Mouse (Mus musculus) liver, embryonic 16.5 days (tissue): ENCODE measurements at regions not wholly inside any gene's neighbourhood (a gene's known extent, or its start where the extent isn't known, plus 50 kb on each side); places are given as distances from the start of the nearest gene placed in this dataset.

ENCODE experiments used
- ATAC-seq: fragments of 200-750 bp; cut with Nextera tagmentation; 2 replicates; pipeline ENCODE4 v1.8.0; 2017; ENCODE audit warnings: low read depth, mild to moderate bottlenecking, moderate number of reproducible peaks, moderate library complexity
- H3K27ac ChIP-seq: fragments of 300-500 bp; sonication (generic); 2 replicates; pipeline ENCODE4 v1.5.1; 2014; ENCODE audit warnings: mild to moderate bottlenecking, low read length
- H3K27me3 ChIP-seq: fragments of 300-500 bp; sonication (generic); 2 replicates; pipeline ENCODE4 v1.6.1; 2014; ENCODE audit warnings: low read depth, low read length, mixed read lengths; ENCODE audit not compliant: control insufficient read depth, insufficient read depth
- H3K36me3 ChIP-seq: fragments of 300-500 bp; sonication (generic); 2 replicates; pipeline ENCODE4 v1.6.1; 2014; ENCODE audit warnings: mild to moderate bottlenecking; ENCODE audit not compliant: control insufficient read depth, insufficient read depth
- H3K4me1 ChIP-seq: fragments of 300-500 bp; sonication (generic); 2 replicates; pipeline ENCODE4 v1.6.1; 2014; ENCODE audit warnings: low read depth, low read length, mixed read lengths; ENCODE audit not compliant: control insufficient read depth
- H3K4me2 ChIP-seq: fragments of 300-500 bp; sonication (generic); 2 replicates; pipeline ENCODE4 v1.6.1; 2014; ENCODE audit warnings: low read depth, low read length, mixed read lengths
- H3K4me3 ChIP-seq: fragments of 300-500 bp; sonication (generic); 2 replicates; pipeline ENCODE4 v1.5.1; 2014; ENCODE audit warnings: low read depth, mild to moderate bottlenecking, low read length
- H3K9ac ChIP-seq: fragments of 300-500 bp; sonication (generic); 2 replicates; pipeline ENCODE4 v1.6.1; 2014; ENCODE audit warnings: low read depth, low read length
- H3K9me3 ChIP-seq: fragments of 300-500 bp; sonication (generic); replicated peaks from 2 replicates; pipeline ENCODE4 v1.6.1; 2016; ENCODE audit warnings: low read length; ENCODE audit not compliant: control insufficient read depth
- WGBS: fragments of 180-500 bp; shearing (Covaris S2); extraction: QIAGEN DNeasy Blood & Tissue Kit; methylation state at CpG from one replicate; pipeline ENCODE4 v1.1.7; 2014; ENCODE audit not compliant: insufficient replicate concordance; 5-methylcytosine and 5-hydroxymethylcytosine counted together

DNA sequence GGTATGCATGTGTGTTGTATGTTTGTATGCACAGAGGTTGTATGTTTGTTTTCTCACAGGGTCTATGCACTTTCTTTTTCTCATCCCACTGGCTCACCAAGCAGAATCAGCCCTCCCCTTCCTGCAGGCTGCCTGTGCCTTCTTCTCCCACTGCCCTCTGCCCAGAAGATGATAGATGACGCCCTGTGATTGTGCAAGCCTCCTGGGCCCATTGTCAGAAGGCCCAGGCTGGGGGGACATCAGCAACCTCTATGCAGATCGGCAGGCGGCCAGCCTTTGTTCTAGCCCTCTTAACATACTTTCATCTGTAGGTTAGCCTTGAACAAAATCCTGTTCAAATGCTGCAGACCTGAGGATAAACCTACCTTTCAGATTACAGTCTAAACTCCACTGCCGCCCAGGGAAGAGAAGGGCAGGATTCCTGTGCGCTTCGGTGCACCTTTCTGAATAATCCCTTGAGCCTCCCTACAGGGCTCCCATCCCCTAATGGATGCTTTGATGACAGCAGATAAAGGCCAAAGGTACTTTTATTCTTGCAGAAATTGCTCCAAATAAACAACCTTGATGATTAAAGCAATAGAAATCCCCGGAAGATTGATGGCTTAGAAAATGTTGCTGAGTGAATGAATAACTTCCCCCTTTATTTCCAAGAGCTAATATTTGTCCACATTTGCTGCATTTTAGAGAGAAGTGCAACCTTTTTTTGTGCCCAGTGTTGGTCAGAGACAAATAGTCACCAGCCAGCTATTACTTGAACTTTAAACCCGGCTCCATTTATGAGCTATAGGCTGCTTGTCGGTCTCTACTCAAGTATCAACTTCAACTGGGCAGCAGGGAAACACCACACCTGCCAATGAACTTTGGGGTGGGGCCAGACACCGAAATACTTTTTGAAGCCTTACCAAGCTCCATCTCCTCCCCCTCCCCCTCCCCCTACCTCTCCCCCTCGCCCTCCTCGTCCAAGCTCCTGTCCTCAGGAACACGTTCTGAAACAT lies 279.4 kb downstream of the Fam49a start:
- H3K27me3 ChIP-seq = no peaks in the 10 kb centered on the region
- H3K36me3 ChIP-seq = no peaks in the 10 kb centered on the region
- WGBS = 52% methylated on average over 13 of the region's 13 CpGs
- no peak overlapping the region for H3K4me3 ChIP-seq
- H3K9me3 ChIP-seq = no peaks in the 10 kb centered on the region
- ATAC-seq = 0 out of 2 replicates have a peak, but pooled peaks have one; percentile 9
- no peaks in the 10 kb centered on the region for H3K4me1 ChIP-seq
- H3K27ac ChIP-seq = no peak overlapping the region
- no peak overlapping the region for H3K9ac ChIP-seq
- H3K4me2 ChIP-seq = no peak overlapping the region

- Histone ChIP-seq H3K4me2 (no peak overlapping the region), H3K27me3 (no peaks in the 10 kb centered on the region), H3K9ac (no peak overlapping the region), H3K27ac (no peak overlapping the region), H3K4me3 (no peak overlapping the region), H3K9me3 (no peaks in the 10 kb centered on the region), H3K4me1 (no peaks in the 10 kb centered on the region), H3K36me3 (no peaks in the 10 kb centered on the region)
- ATAC-seq = no peak
- WGBS = 39% methylated on average over 3 of the region's 3 CpGs
Observed at GRCm38 (mm10) chr12:12539291-12539690, 277.4 kb downstream of the Fam49a start.

DNA sequence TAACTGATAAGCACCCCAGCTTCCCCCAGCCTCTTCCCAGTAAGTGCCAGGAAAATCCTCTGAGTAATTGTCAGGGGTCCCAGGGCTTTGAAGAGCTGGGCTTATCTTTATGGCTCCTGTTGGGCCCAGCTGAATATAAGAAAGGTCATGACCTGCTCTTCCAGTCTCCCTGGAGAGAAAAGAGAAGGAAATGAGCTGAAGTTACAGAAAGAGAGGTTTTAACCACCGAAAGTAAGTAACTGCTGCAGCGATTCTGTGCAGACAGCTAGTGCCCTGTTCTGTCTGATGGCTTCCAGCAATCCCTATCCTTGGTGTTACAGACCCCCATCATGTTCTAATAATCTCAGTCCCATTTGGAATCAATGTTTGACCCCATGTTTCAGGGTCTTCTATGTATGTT lies 272.8 kb downstream of the Fam49a start:
- H3K27ac ChIP-seq = no peak overlapping the region

DNA sequence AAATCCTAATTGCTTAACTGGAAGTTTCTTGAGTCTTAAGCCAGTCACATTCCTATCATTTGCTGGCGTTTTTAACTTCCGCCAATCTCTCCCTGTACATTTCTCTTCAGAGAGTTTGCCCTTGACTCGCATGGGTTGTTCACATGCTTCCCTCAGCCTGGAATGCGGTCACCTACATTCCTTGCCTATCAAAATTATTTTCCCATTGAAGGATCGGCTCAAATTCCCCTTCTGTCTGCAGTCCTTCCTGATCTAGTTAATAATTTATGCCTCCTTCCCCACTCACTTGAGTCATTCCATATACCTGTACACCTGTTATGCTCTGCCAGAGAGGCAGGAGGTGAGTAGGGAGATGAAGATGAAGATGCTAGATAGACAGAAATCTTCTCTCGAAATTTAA lies 268.9 kb downstream of the Fam49a start:
- H3K4me2 ChIP-seq = no peak overlapping the region
- H3K9me3 ChIP-seq = no peaks in the 10 kb centered on the region
- H3K9ac ChIP-seq = no peak overlapping the region
- no peaks in the 10 kb centered on the region for H3K36me3 ChIP-seq
- H3K4me3 ChIP-seq = no peak overlapping the region
- H3K27me3 ChIP-seq = no peaks in the 10 kb centered on the region
- H3K27ac ChIP-seq = no peak overlapping the region
- no peaks in the 10 kb centered on the region for H3K4me1 ChIP-seq
- WGBS = 58% methylated on average over 6 of the region's 6 CpGs
- no peak for ATAC-seq

More for the DNA sequence above, 272.8 kb downstream of the Fam49a start:
- no peaks in the 10 kb centered on the region for H3K4me1 ChIP-seq
- H3K36me3 ChIP-seq = no peaks in the 10 kb centered on the region
- ATAC-seq = no peak
- no peak overlapping the region for H3K4me3 ChIP-seq
- no peaks in the 10 kb centered on the region for H3K27me3 ChIP-seq
- H3K9me3 ChIP-seq = no peaks in the 10 kb centered on the region
- 8% methylated on average over 2 of the region's 2 CpGs for WGBS
- no peak overlapping the region for H3K9ac ChIP-seq
- no peak overlapping the region for H3K4me2 ChIP-seq

GRCm38 (mm10) chr12:12529541-12529940 lies 267.6 kb downstream of the Fam49a start:
- 64% methylated on average over 5 of the region's 5 CpGs for WGBS
- H3K4me1 ChIP-seq = no peaks in the 10 kb centered on the region
- H3K36me3 ChIP-seq = no peaks in the 10 kb centered on the region
- no peak overlapping the region for H3K9ac ChIP-seq
- H3K9me3 ChIP-seq = no peaks in the 10 kb centered on the region
- H3K4me2 ChIP-seq = no peak overlapping the region
- no peak overlapping the region for H3K4me3 ChIP-seq
- ATAC-seq = no peak
- H3K27me3 ChIP-seq = no peaks in the 10 kb centered on the region
- no peak overlapping the region for H3K27ac ChIP-seq

DNA sequence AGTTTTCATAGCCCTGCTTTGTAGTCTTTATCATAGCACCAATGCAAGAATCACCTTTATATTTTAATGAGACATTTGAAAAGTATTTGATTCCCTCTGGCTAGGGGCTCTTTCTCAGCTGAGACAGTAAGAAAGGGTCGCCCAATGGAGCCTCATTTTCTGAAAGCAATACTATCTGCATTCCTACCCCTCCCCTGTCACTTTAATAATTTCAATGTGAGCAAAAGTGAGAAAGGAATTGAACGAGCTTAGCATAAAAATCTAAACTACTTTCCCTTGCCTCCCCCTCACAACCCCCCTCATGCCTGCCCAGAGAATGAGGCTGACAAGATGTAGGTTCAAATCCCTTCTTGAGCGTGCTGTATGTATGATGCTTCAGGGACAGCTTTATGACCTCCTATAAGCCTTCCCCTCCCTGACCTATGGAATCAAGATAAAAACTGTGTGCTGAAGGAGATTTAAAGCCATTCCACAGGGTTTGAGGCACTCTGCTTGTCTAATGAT lies 266.6 kb downstream of the Fam49a start:
- H3K27ac ChIP-seq = no peak overlapping the region
- H3K4me1 ChIP-seq = no peaks in the 10 kb centered on the region
- WGBS = 58% methylated on average over 3 of the region's 3 CpGs
- H3K4me2 ChIP-seq = no peak overlapping the region
- ATAC-seq = no peak
- H3K36me3 ChIP-seq = no peaks in the 10 kb centered on the region
- H3K27me3 ChIP-seq = no peaks in the 10 kb centered on the region
- no peaks in the 10 kb centered on the region for H3K9me3 ChIP-seq
- H3K4me3 ChIP-seq = no peak overlapping the region
- no peak overlapping the region for H3K9ac ChIP-seq

GRCm38 (mm10) chr12:12527766-12528477 lies 266.0 kb downstream of the Fam49a start:
- no peak overlapping the region for H3K4me3 ChIP-seq
- WGBS = 49% methylated on average over 7 of the region's 7 CpGs
- ATAC-seq = no peak

GRCm38 (mm10) chr12:12527366-12527765 lies 265.4 kb downstream of the Fam49a start:
- no peak overlapping the region for H3K4me2 ChIP-seq
- H3K9me3 ChIP-seq = no peaks in the 10 kb centered on the region
- H3K36me3 ChIP-seq = no peaks in the 10 kb centered on the region
- no peaks in the 10 kb centered on the region for H3K27me3 ChIP-seq
- no peaks in the 10 kb centered on the region for H3K4me1 ChIP-seq
- no peak for ATAC-seq
- H3K27ac ChIP-seq = no peak overlapping the region
- no peak overlapping the region for H3K4me3 ChIP-seq
- WGBS = 70% methylated on average over 3 of the region's 3 CpGs
- H3K9ac ChIP-seq = no peak overlapping the region

More at GRCm38 (mm10) chr12:12527766-12528477, 266.0 kb downstream of the Fam49a start:
- Histone ChIP-seq H3K27me3 (no peaks in the 10 kb centered on the region), H3K27ac (no peak overlapping the region), H3K36me3 (no peaks in the 10 kb centered on the region), H3K4me2 (no peak overlapping the region), H3K4me1 (no peaks in the 10 kb centered on the region), H3K9ac (no peak overlapping the region), H3K9me3 (no peaks in the 10 kb centered on the region)
